Comparison of ENCODE assay signal across 11 mouse cellular contexts in genomic region chr8:88383164-88383556, GRCm38 (mm10). TPM values are rescaled to one million over a fixed set of nuclear protein-coding genes. Genes with fewer than 3 reads are reported as not detected.
DNase-seq lines count a peak whose midpoint lies in the region; ATAC-seq and TF ChIP-seq lines count a peak whose summit lies in the region.
"Had no signal": no experiment of that assay in that cellular context is flagged by ENCODE, and none has a peak within 500 bp of the region (broad histone marks: within the 10 kb centered on the region; RNA-seq: fewer than 3 reads in every experiment).

No protein-coding gene starts in this region.

- WGBS in intestine, postnatal 0 days, result 96% methylated on average over 2 of the region's 2 CpGs
- WGBS in intestine, embryonic 16.5 days, result 92% methylated on average over 2 of the region's 2 CpGs
- WGBS in embryonic facial prominence, embryonic 11.5 days, result 95% methylated on average over 2 of the region's 2 CpGs

- TF ChIP-seq EP300 in ES-Bruce4 (IDR thresholded peaks at IDR 0.05; ENCODE audit: insufficient read depth, low read depth, low read length), result no peak

- no peaks in the 10 kb centered on the region for H3K4me1 ChIP-seq in intestine, postnatal 0 days (replicated peaks; ENCODE audit: control insufficient read depth, insufficient read depth, low read length)
- no peaks in the 10 kb centered on the region for H3K4me1 ChIP-seq in intestine, embryonic 16.5 days (ENCODE audit: control insufficient read depth, insufficient read depth, low read length)
- H3K4me1 ChIP-seq in ES-Bruce4 (ENCODE audit: control insufficient read depth, insufficient read depth, low read length), result no peaks in the 10 kb centered on the region
- no peaks in the 10 kb centered on the region for H3K4me1 ChIP-seq in embryonic facial prominence, embryonic 11.5 days (ENCODE audit: control insufficient read depth, insufficient read depth, low read length)
- H3K4me1 ChIP-seq: liver, embryonic 13.5 days had no signal

- TF ChIP-seq CTCF in intestine, postnatal 0 days (IDR thresholded peaks at IDR 0.05; ENCODE audit: low read depth), result peak; percentile 51
- TF ChIP-seq CTCF in ES-Bruce4 (IDR thresholded peaks at IDR 0.05; ENCODE audit: low read depth, low read length), result peak; percentile 6

- H3K27ac ChIP-seq in intestine, postnatal 0 days (ENCODE audit: low read depth, low read length), result no peak overlapping the region
- H3K27ac ChIP-seq in intestine, embryonic 16.5 days (ENCODE audit: low read length), result no peak overlapping the region
- no peak overlapping the region for H3K27ac ChIP-seq in ES-Bruce4 (ENCODE audit: insufficient read depth, low read length)
- H3K27ac ChIP-seq in embryonic facial prominence, embryonic 11.5 days (replicated peaks; ENCODE audit: low read depth, low read length), result peak overlapping the region; percentile 70
- H3K27ac ChIP-seq: liver, embryonic 13.5 days had no signal

- H3K36me3 ChIP-seq in intestine, postnatal 0 days (ENCODE audit: control insufficient read depth, insufficient read depth), result no peaks in the 10 kb centered on the region
- no peaks in the 10 kb centered on the region for H3K36me3 ChIP-seq in intestine, embryonic 16.5 days (ENCODE audit: control insufficient read depth, insufficient read depth, low read length)
- H3K36me3 ChIP-seq in ES-Bruce4 (ENCODE audit: control insufficient read depth, insufficient read depth, low read length, poor library complexity, severe bottlenecking), result no peaks in the 10 kb centered on the region
- H3K36me3 ChIP-seq in embryonic facial prominence, embryonic 11.5 days (replicated peaks; ENCODE audit: control insufficient read depth, insufficient read depth, low read depth, low read length), result no peaks in the 10 kb centered on the region
- H3K36me3 ChIP-seq: liver, embryonic 13.5 days had no signal

- no peak for TF ChIP-seq POLR2A in ES-Bruce4 (IDR thresholded peaks at IDR 0.05; ENCODE audit: insufficient read depth, low read length)

- H3K9ac ChIP-seq in intestine, postnatal 0 days (ENCODE audit: low read depth, low read length), result no peak overlapping the region
- no peak overlapping the region for H3K9ac ChIP-seq in intestine, embryonic 16.5 days (ENCODE audit: low read depth, low read length)
- H3K9ac ChIP-seq in ES-Bruce4 (ENCODE audit: low read depth, poor library complexity, severe bottlenecking), result no peak overlapping the region
- H3K9ac ChIP-seq in embryonic facial prominence, embryonic 11.5 days (replicated peaks; ENCODE audit: low read length), result no peak overlapping the region
- H3K9ac ChIP-seq: liver, embryonic 13.5 days had no signal

- ATAC-seq in intestine, postnatal 0 days, result no peak
- ATAC-seq in intestine, embryonic 16.5 days, result no peak
- no peak for ATAC-seq in embryonic facial prominence, embryonic 11.5 days (replicated peaks; ENCODE audit: insufficient number of reproducible peaks, low FRiP score, low TSS enrichment, low read depth)
- ATAC-seq in megakaryocyte progenitor cell, adult 5-6 weeks (replicated peaks; ENCODE audit: poor library complexity), result peak; percentile 59
- ATAC-seq: Patski had no signal

- intact Hi-C loops in heart, postnatal 25 days (cut with DNase I), result no loop called here

- H3K27me3 ChIP-seq in intestine, postnatal 0 days (replicated peaks; ENCODE audit: control insufficient read depth, insufficient read depth, low read length), result no peaks in the 10 kb centered on the region
- H3K27me3 ChIP-seq in intestine, embryonic 16.5 days (replicated peaks; ENCODE audit: control insufficient read depth, insufficient read depth, low read length), result no peaks in the 10 kb centered on the region
- no peaks in the 10 kb centered on the region for H3K27me3 ChIP-seq in ES-Bruce4 (ENCODE audit: control insufficient read depth, insufficient read depth, low read length, poor library complexity, severe bottlenecking)
- no peaks in the 10 kb centered on the region for H3K27me3 ChIP-seq in embryonic facial prominence, embryonic 11.5 days (ENCODE audit: control insufficient read depth, insufficient read depth, low read length)

- H3K9me3 ChIP-seq in intestine, postnatal 0 days (ENCODE audit: control insufficient read depth), result no peaks in the 10 kb centered on the region
- H3K9me3 ChIP-seq in intestine, embryonic 16.5 days (ENCODE audit: control insufficient read depth, low read length), result no peaks in the 10 kb centered on the region
- H3K9me3 ChIP-seq in ES-Bruce4 (replicated peaks; ENCODE audit: control insufficient read depth, insufficient read depth, low read length, poor library complexity, severe bottlenecking), result no peaks in the 10 kb centered on the region
- H3K9me3 ChIP-seq in embryonic facial prominence, embryonic 11.5 days (replicated peaks; ENCODE audit: control insufficient read depth, low read length), result no peaks in the 10 kb centered on the region
- H3K9me3 ChIP-seq: liver, embryonic 13.5 days had no signal

- DNase-seq in embryonic facial prominence, embryonic 11.5 days (ENCODE audit: low spot score), result peak; percentile 15
- no peak for DNase-seq in gastrocnemius, postnatal 4 days (ENCODE audit: low spot score in 2 of 2)
- no peak for DNase-seq in gastrocnemius, adult 8-10 months (ENCODE audit: low spot score in 2 of 2)
- no peak for DNase-seq in heart, postnatal 25 days (ENCODE audit: low spot score)
- DNase-seq: liver, embryonic 13.5 days; thymus, adult 18-20 months had no signal

- no peak overlapping the region for H3K4me3 ChIP-seq in intestine, postnatal 0 days (ENCODE audit: low read depth, low read length)
- no peak overlapping the region for H3K4me3 ChIP-seq in intestine, embryonic 16.5 days (ENCODE audit: low read length)
- H3K4me3 ChIP-seq in ES-Bruce4 (ENCODE audit: low read depth, low read length), result no peak overlapping the region
- no peak overlapping the region for H3K4me3 ChIP-seq in embryonic facial prominence, embryonic 11.5 days (ENCODE audit: low read depth, low read length)
- H3K4me3 ChIP-seq: liver, embryonic 13.5 days had no signal

- no peak overlapping the region for H3K4me2 ChIP-seq in intestine, postnatal 0 days (replicated peaks; ENCODE audit: low read depth)
- H3K4me2 ChIP-seq in intestine, embryonic 16.5 days (ENCODE audit: low read depth, low read length), result no peak overlapping the region
- H3K4me2 ChIP-seq in embryonic facial prominence, embryonic 11.5 days (ENCODE audit: low read depth, low read length), result no peak overlapping the region
- H3K4me2 ChIP-seq: liver, embryonic 13.5 days had no signal

RNA-seq across cellular contexts. Expression of gene Brd7, which starts 21.2 kb away (rescaled TPM):
- 48.6 and 51.3 TPM in 2 replicates for polyA plus RNA-seq in intestine, postnatal 0 days (2015; fragmentation: Nextera tagmentation; extraction: Ambion mirVana)
- 32.9 and 38.8 TPM in 2 replicates for polyA plus RNA-seq in intestine, embryonic 16.5 days (2015; fragmentation: Nextera tagmentation; extraction: Ambion mirVana)
- polyA plus RNA-seq in ES-Bruce4 (2011; ENCODE audit: insufficient read depth, insufficient read length, low read depth, missing spikeins), result 90.1 and 101 TPM in 2 replicates
- polyA plus RNA-seq in embryonic facial prominence, embryonic 11.5 days (2014; fragmentation: Nextera tagmentation; extraction: Ambion mirVana), result 81.2 and 90.7 TPM in 2 replicates
- 96.9 and 98.2 TPM in 2 replicates for total RNA-seq in megakaryocyte progenitor cell, adult 5-6 weeks (2015)
- total RNA-seq in megakaryocyte progenitor cell, adult 5-6 weeks (2017), result 52.1 and 83.4 TPM in 2 replicates
- 10 to 100 TPM; 71.1 to 71.9 TPM for total RNA-seq in gastrocnemius, postnatal 4 days (2021)
- total RNA-seq in gastrocnemius, adult 8-10 months (2022), result 10 to 100 TPM; 59.4 to 67.6 (median 63.1) TPM
- 10 to 100 TPM; 83.5 to 88.0 TPM for total RNA-seq in heart, postnatal 25 days (2021)
